Mouse (Mus musculus) heart, adult 8-10 months (tissue): ENCODE measurements around the gene Olfr168. TPM values are rescaled to one million over a fixed set of nuclear protein-coding genes. Genes with fewer than 3 reads are reported as not detected.
"Not testable (repeated sequence)": the region's sequence is repeated elsewhere in the genome, so short reads cannot be mapped to it uniquely, and the experiment has no call there.

Experiments used
- DNase-seq: peaks from one replicate; pipeline ENCODE4 v3.0.0; 2022; ENCODE audit warnings: low spot score
- total RNA-seq, 4 experiments: library from RNA; stranded (reverse); gene quantifications; 2 replicates each; pipeline ENCODE4 v1.2.4; 2022

The Olfr168 gene
- not detected for total RNA-seq

GRCm38 (mm10) chr16:19535455-19535854 lies at the start of gene Olfr168:
Olfr168 (minus strand) TSS chr16:19535555.
- DNase-seq, result no peak

- DNase-seq, result not testable (repeated sequence)
Measured at GRCm38 (mm10) chr16:19571709-19572108, 36.4 kb upstream of the Olfr168 start, which contains the start of gene Olfr169. Olfr169 (minus strand) TSS chr16:19571809.

GRCm38 (mm10) chr16:19553429-19553828 lies 18.1 kb upstream of the Olfr168 start:
- DNase-seq, result not testable (repeated sequence)

- not testable (repeated sequence) for DNase-seq
Measured at GRCm38 (mm10) chr16:19552246-19552645, 16.9 kb upstream of the Olfr168 start.

DNA sequence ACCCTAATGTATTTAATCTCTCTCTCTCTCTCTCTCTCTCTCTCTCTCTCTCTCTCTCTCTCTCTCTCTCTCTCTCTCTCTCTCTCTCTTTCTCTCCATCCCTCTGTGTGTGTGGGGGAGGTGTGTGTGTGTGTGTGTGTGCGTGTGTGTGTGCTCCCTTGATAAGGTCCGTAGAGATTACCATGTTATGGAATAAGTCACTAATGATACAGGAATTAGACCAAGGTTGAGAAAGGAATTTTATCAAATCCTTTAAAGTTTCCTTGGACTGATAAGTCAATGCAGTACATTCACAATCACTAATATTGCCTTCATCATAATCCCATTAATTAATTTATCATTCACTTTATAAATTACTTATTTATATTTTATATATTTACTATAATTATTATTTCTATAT lies 13.2 kb downstream of the Olfr168 start, which contains the start of gene Olfr167:
Gene Olfr167 (minus strand): TSS at position 101 of the 400 bp plus-strand sequence.
- DNase-seq, result no peak

DNA sequence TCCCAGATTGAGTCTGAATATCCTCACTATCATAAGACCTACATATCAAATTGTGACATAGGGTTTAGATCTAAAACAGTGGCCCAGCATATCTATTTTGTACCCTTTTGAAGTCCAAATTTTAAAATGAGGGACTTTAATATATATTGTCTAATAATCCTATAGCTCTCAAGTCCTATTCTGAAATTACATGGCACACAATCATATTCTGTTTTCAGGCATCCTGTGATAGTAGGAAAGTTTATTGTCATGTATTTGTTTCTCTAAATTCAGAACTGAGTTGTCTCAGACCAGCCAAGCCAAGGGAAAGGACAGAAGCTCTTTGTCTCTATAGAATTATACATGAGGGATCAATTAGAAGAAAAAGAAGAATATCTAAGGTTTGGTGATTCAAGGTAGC lies 52.0 kb downstream of the Olfr168 start, which contains the start of gene Olfr166:
Gene Olfr166 (plus strand): TSS at position 301 of the 400 bp plus-strand sequence.
- no peak for DNase-seq

Other genes with a start within 250 kb of the Olfr168 start
- gene Olfr164, start 221.5 kb downstream of the Olfr168 start, total RNA-seq, result not detected
- not detected for gene Olfr165, start 112.4 kb downstream of the Olfr168 start, total RNA-seq
- not detected for gene Olfr166, start 51.9 kb downstream of the Olfr168 start, total RNA-seq
- not detected for gene Olfr167, start 13.3 kb downstream of the Olfr168 start, total RNA-seq
- not detected for gene Olfr169, start 36.3 kb upstream of the Olfr168 start, total RNA-seq
- gene Olfr170, start 76.3 kb upstream of the Olfr168 start, total RNA-seq, result not detected
- gene Olfr171, start 94.4 kb upstream of the Olfr168 start, total RNA-seq, result not detected
- gene Lamp3, start 170.8 kb upstream of the Olfr168 start, total RNA-seq, result not detected
- under 1 TPM; 0.22 to 0.88 (median 0.57) TPM for gene B3gnt5, start 224.7 kb upstream of the Olfr168 start, total RNA-seq